Mouse (Mus musculus): ENCODE results near the gene Ephb3. TPM values are rescaled to one million over a fixed set of nuclear protein-coding genes. Genes with fewer than 3 reads are reported as not detected.

Gene Ephb3
- total RNA-seq, 2 experiments from 2014 or later = not detected

Other genes starting within 250 kb of the Ephb3 start
- gene Teddm3, start 50.8 kb upstream of the Ephb3 start, total RNA-seq (2014; fragmentation: Nextera tagmentation) = not detected in 2 replicates
- not detected in 2 replicates for gene Teddm3, start 50.8 kb upstream of the Ephb3 start, total RNA-seq (2017)
- 16.0 and 35.0 TPM in 2 replicates for gene Vps8, start 218.4 kb downstream of the Ephb3 start, total RNA-seq (2014; fragmentation: Nextera tagmentation)
- 24.2 and 25.9 TPM in 2 replicates for gene Vps8, start 218.4 kb downstream of the Ephb3 start, total RNA-seq (2017)